Mouse (Mus musculus): Measurements from ENCODE around the gene Rabgap1l.

GRCm38 (mm10) chr1:160284241-160284640, 508.8 kb downstream of the Rabgap1l start:
- no peak for TF ChIP-seq POLR2A (IDR thresholded peaks at IDR 0.05; ENCODE audit: control insufficient read depth, extremely low read depth, insufficient read depth, low read length, poor library complexity)
- no peak for TF ChIP-seq CTCF (IDR thresholded peaks at IDR 0.05; ENCODE audit: borderline replicate concordance, control insufficient read depth, extremely low read depth, insufficient read depth, low read length, poor library complexity)

All from thymus, adult 2 months (tissue).